In the genomic region with DNA sequence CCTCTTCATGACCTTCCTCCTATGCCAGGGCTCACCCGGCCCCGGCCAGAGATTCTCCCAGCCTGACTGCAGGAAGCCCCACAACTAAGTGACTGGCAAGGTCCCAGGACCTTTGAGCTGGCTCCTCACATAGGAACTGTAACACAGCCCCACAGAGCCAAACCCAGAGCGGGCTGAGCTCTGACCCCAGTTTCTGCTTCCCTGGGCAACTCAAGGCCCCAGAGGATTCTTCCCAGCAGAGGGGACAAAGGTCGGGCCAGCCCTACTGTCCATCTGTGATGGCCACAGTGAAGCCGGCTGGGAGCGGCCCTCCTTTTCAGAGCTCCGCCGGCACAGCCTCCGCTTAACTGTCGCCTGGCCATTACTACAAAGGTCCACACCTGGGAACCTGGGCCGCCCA, we compare ENCODE assay signal across 11 mouse cellular contexts. TPM values are rescaled to one million over a fixed set of nuclear protein-coding genes. Genes with fewer than 3 reads are reported as not detected.
DNase-seq lines count a peak whose midpoint lies in the region; ATAC-seq and TF ChIP-seq lines count a peak whose summit lies in the region.
"Had no signal": no experiment of that assay in that cellular context is flagged by ENCODE, and none has a peak within 500 bp of the region (broad histone marks: within the 10 kb centered on the region; RNA-seq: fewer than 3 reads in every experiment).

No protein-coding gene starts in this region.

- intact Hi-C loops in gastrocnemius, adult 2 months (cut with DNase I) = no loop called here
- intact Hi-C loops in gastrocnemius, postnatal 36 days (cut with DNase I) = no loop called here

- peak overlapping the region; percentile 74 for H3K27ac ChIP-seq in gastrocnemius, adult 2 months
- H3K27ac ChIP-seq: embryonic facial prominence, embryonic 15.5 days; heart, embryonic 15.5 days; neural tube, embryonic 12.5 days had no signal

- no peak for TF ChIP-seq CTCF in gastrocnemius, adult 2 months (IDR thresholded peaks at IDR 0.05)

- peak overlapping the region; percentile 53 for H3K4me3 ChIP-seq in gastrocnemius, adult 2 months
- H3K4me3 ChIP-seq: embryonic facial prominence, embryonic 15.5 days; heart, embryonic 15.5 days; neural tube, embryonic 12.5 days had no signal

- DNase-seq in gastrocnemius, adult 2 months = peak; percentile 77
- no peak for DNase-seq in gastrocnemius, postnatal 36 days
- DNase-seq in embryo, embryonic 10.5 days (ENCODE audit: low spot score) = peak; percentile 43
- peak; percentile 84 for DNase-seq in kidney, postnatal 10 days
- DNase-seq in lung, postnatal 36 days = peak; percentile 56
- no peak for DNase-seq in testis, postnatal 10 days (ENCODE audit: low spot score)
- DNase-seq in frontal cortex, postnatal 10 days (ENCODE audit: low spot score in 2 of 2) = no peak

- no peak for ATAC-seq in megakaryocyte-erythroid progenitor cell, adult 5-6 weeks (replicated peaks; ENCODE audit: low FRiP score, low TSS enrichment, poor library complexity, severe bottlenecking)

RNA-seq across cellular contexts. Expression of a gene that starts 13.6 kb away (rescaled TPM):
- 1 to 10 TPM; 6.5 to 6.6 TPM for total RNA-seq in gastrocnemius, adult 2 months (2021)
- 1 to 10 TPM; 6.3 to 8.4 TPM for total RNA-seq in gastrocnemius, postnatal 36 days (2021)
- total RNA-seq in megakaryocyte-erythroid progenitor cell, adult 5-6 weeks (2014; fragmentation: Nextera tagmentation) = 7.4 and 12.1 TPM in 2 replicates
- 4.9 and 6.5 TPM in 2 replicates for total RNA-seq in megakaryocyte-erythroid progenitor cell, adult 5-6 weeks (2017)

RNA-seq across cellular contexts. Expression of a gene that starts 52.3 kb away (rescaled TPM):
- 1 to 10 TPM; 4.8 to 5.5 TPM for total RNA-seq in gastrocnemius, adult 2 months (2021)
- total RNA-seq in gastrocnemius, postnatal 36 days (2021) = 1 to 10 TPM; 3.2 to 5.4 TPM
- 3.8 and 8.2 TPM in 2 replicates for total RNA-seq in megakaryocyte-erythroid progenitor cell, adult 5-6 weeks (2014; fragmentation: Nextera tagmentation)
- 11.5 and 15.8 TPM in 2 replicates for total RNA-seq in megakaryocyte-erythroid progenitor cell, adult 5-6 weeks (2017)

RNA-seq across cellular contexts. Expression of a gene that starts 52.4 kb away (rescaled TPM):
- total RNA-seq in gastrocnemius, adult 2 months (2021) = 1 to 10 TPM; 2.3 to 3.5 TPM
- total RNA-seq in gastrocnemius, postnatal 36 days (2021) = 1 to 10 TPM; 2.0 to 2.2 TPM
- 9.2 and 13.8 TPM in 2 replicates for total RNA-seq in megakaryocyte-erythroid progenitor cell, adult 5-6 weeks (2014; fragmentation: Nextera tagmentation)
- 8.1 and 10.8 TPM in 2 replicates for total RNA-seq in megakaryocyte-erythroid progenitor cell, adult 5-6 weeks (2017)

Comparison
In these comparisons a context has a peak if more than half of its experiments do, and no peak if none do; other contexts are left out.
1. DNase-seq: peak in gastrocnemius, adult 2 months (single experiment), embryo, embryonic 10.5 days (single experiment), kidney, postnatal 10 days (single experiment) and lung, postnatal 36 days (single experiment); none in gastrocnemius, postnatal 36 days (0 of 2), testis, postnatal 10 days (single experiment) and frontal cortex, postnatal 10 days (0 of 2).